Comparison of ENCODE assay signal across 7 mouse cellular contexts in the genomic region with DNA sequence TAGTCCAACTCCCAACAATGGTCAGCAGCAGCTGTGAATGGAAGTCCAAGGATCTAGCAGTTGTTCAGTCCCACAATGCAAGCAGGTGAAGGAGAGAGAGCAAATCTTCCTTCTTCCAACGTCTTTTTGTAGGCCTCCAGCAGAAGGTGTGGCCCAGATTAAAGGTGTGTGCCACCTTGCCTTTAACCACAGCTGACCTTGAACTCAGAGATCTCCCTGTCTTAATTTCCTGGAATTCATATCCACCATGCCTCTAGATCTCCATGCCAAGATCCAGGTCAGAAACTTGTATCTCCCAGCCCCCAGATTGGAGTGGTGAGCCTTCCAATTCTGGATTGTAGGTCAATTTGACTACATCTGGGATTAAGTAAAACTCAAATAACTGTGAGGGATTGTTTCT. TPM values are rescaled to one million over a fixed set of nuclear protein-coding genes. Genes with fewer than 3 reads are reported as not detected.
DNase-seq lines count a peak whose midpoint lies in the region; ATAC-seq and TF ChIP-seq lines count a peak whose summit lies in the region.

A gene (minus strand): TSS at position 101 of the 400 bp plus-strand sequence.

- no peak for DNase-seq in adrenal gland, adult 2 months
- no peak for DNase-seq in gastrocnemius, adult 18-20 months (ENCODE audit: low spot score)
- no peak for DNase-seq in hindbrain, embryonic 14.5 days (ENCODE audit: low spot score)
- no peak for DNase-seq in cerebellum, adult 11 months
- DNase-seq in ovary, postnatal 10 days (ENCODE audit: low spot score): no peak

- no peak within 1 kb of the TSS for H3K4me3 ChIP-seq in ES-Bruce4 (ENCODE audit: low read depth, low read length)
- H3K4me3 ChIP-seq in hindbrain, embryonic 14.5 days (replicated peaks; ENCODE audit: low read length): peak within 1 kb of the TSS; percentile 95
- peak within 1 kb of the TSS; percentile 100 for H3K4me3 ChIP-seq in liver, embryonic 16.5 days (ENCODE audit: low read depth, low read length)

- peaks cover under 1% of the 10 kb centered on the region; the same call in 1 of the 2 replicates for H3K36me3 ChIP-seq in ES-Bruce4 (ENCODE audit: control insufficient read depth, insufficient read depth, low read length, poor library complexity, severe bottlenecking)
- no peaks in the 10 kb centered on the region for H3K36me3 ChIP-seq in hindbrain, embryonic 14.5 days (replicated peaks; ENCODE audit: control insufficient read depth, insufficient read depth)
- H3K36me3 ChIP-seq in liver, embryonic 16.5 days (ENCODE audit: control insufficient read depth, insufficient read depth): no peaks in the 10 kb centered on the region

- TF ChIP-seq EP300 in ES-Bruce4 (IDR thresholded peaks at IDR 0.05; ENCODE audit: insufficient read depth, low read depth, low read length): no peak

- H3K9ac ChIP-seq in ES-Bruce4 (ENCODE audit: low read depth, poor library complexity, severe bottlenecking): peak within 1 kb of the TSS; percentile 91
- H3K9ac ChIP-seq in hindbrain, embryonic 14.5 days: peak within 1 kb of the TSS; percentile 99
- H3K9ac ChIP-seq in liver, embryonic 16.5 days (ENCODE audit: low read depth, low read length): peak within 1 kb of the TSS; percentile 100

- no peak for TF ChIP-seq POLR2A in ES-Bruce4 (IDR thresholded peaks at IDR 0.05; ENCODE audit: insufficient read depth, low read length)

- no peaks in the 10 kb centered on the region for H3K27me3 ChIP-seq in ES-Bruce4 (ENCODE audit: control insufficient read depth, insufficient read depth, low read length, poor library complexity, severe bottlenecking)
- H3K27me3 ChIP-seq in hindbrain, embryonic 14.5 days (ENCODE audit: control insufficient read depth, insufficient read depth, low read length): no peaks in the 10 kb centered on the region
- H3K27me3 ChIP-seq in liver, embryonic 16.5 days (ENCODE audit: control insufficient read depth, insufficient read depth, low read depth, low read length): no peaks in the 10 kb centered on the region

- WGBS in hindbrain, embryonic 14.5 days: 68% methylated on average over 1 of the region's 1 CpGs
- 72% methylated on average over 1 of the region's 1 CpGs for WGBS in liver, embryonic 16.5 days (ENCODE audit: insufficient replicate concordance)

- H3K4me1 ChIP-seq in ES-Bruce4 (ENCODE audit: control insufficient read depth, insufficient read depth, low read length): no peaks in the 10 kb centered on the region
- peaks cover 10% of the 10 kb centered on the region for H3K4me1 ChIP-seq in hindbrain, embryonic 14.5 days (replicated peaks; ENCODE audit: control insufficient read depth, insufficient read depth, low read length)
- H3K4me1 ChIP-seq in liver, embryonic 16.5 days (ENCODE audit: control insufficient read depth, low read depth, low read length): peaks cover 4% of the 10 kb centered on the region

- H3K4me2 ChIP-seq in hindbrain, embryonic 14.5 days (replicated peaks): peak within 1 kb of the TSS; percentile 94
- H3K4me2 ChIP-seq in liver, embryonic 16.5 days (ENCODE audit: low read depth, low read length): peak within 1 kb of the TSS; percentile 67

- ATAC-seq in hindbrain, embryonic 14.5 days (ENCODE audit: low FRiP score): no peak
- ATAC-seq in liver, embryonic 16.5 days (ENCODE audit: low read depth): no peak

- H3K9me3 ChIP-seq in ES-Bruce4 (replicated peaks; ENCODE audit: control insufficient read depth, insufficient read depth, low read length, poor library complexity, severe bottlenecking): no peaks in the 10 kb centered on the region
- no peaks in the 10 kb centered on the region for H3K9me3 ChIP-seq in hindbrain, embryonic 14.5 days (ENCODE audit: control insufficient read depth, low read length)
- H3K9me3 ChIP-seq in liver, embryonic 16.5 days (replicated peaks; ENCODE audit: control insufficient read depth, low read length): no peaks in the 10 kb centered on the region

- TF ChIP-seq CTCF in ES-Bruce4 (IDR thresholded peaks at IDR 0.05; ENCODE audit: low read depth, low read length): no peak

- peak within 1 kb of the TSS; percentile 92 for H3K27ac ChIP-seq in ES-Bruce4 (ENCODE audit: insufficient read depth, low read length)
- peak within 1 kb of the TSS; percentile 99 for H3K27ac ChIP-seq in hindbrain, embryonic 14.5 days
- H3K27ac ChIP-seq in liver, embryonic 16.5 days (ENCODE audit: low read length): peak within 1 kb of the TSS; percentile 100

RNA-seq across cellular contexts. Expression of the gene that starts here (rescaled TPM):
- polyA plus RNA-seq in ES-Bruce4 (2011; ENCODE audit: insufficient read depth, insufficient read length, low read depth, missing spikeins): 122 and 132 TPM in 2 replicates
- 10 to 100 TPM; 54.5 to 60.2 TPM for total RNA-seq in adrenal gland, adult 2 months (2021)
- polyA plus RNA-seq in adrenal gland, adult 2 months (2012; rRNA removed): 12.2 and 12.8 TPM in 2 replicates
- 10 to 100 TPM; 24.2 to 25.7 TPM for total RNA-seq in gastrocnemius, adult 18-20 months (2021)
- polyA plus RNA-seq in hindbrain, embryonic 14.5 days (2014; fragmentation: Nextera tagmentation; extraction: Ambion mirVana): 120 and 123 TPM in 2 replicates
- 42.0 and 42.4 TPM in 2 replicates for polyA plus RNA-seq in liver, embryonic 16.5 days (2015; fragmentation: Nextera tagmentation; extraction: Ambion mirVana)
